Mouse (Mus musculus): ENCODE measurements around the gene Hdac4.

GRCm38 (mm10) chr1:91985783-91986182 is 209.7 kb downstream of the Hdac4 start:
- TF ChIP-seq GATA1 (IDR thresholded peaks at IDR 0.05; ENCODE audit: low read length): no peak
- TF ChIP-seq TAL1 (IDR thresholded peaks at IDR 0.05; ENCODE audit: low read length): no peak
